Comparison of ENCODE assay signal across 20 mouse cellular contexts in genomic region chr6:37540113-37540512, GRCm38 (mm10). TPM values are rescaled to one million over a fixed set of nuclear protein-coding genes. Genes with fewer than 3 reads are reported as not detected.
DNase-seq lines count a peak whose midpoint lies in the region; ATAC-seq and TF ChIP-seq lines count a peak whose summit lies in the region.
"Had no signal": no experiment of that assay in that cellular context is flagged by ENCODE, and none has a peak within 500 bp of the region (broad histone marks: within the 10 kb centered on the region; RNA-seq: fewer than 3 reads in every experiment).

No protein-coding gene starts in this region.

- no peaks in the 10 kb centered on the region for H3K36me3 ChIP-seq in intestine, embryonic 16.5 days (ENCODE audit: control insufficient read depth, insufficient read depth, low read length)
- H3K36me3 ChIP-seq in kidney, adult 2 months (ENCODE audit: control insufficient read depth, insufficient read depth, low read length), result no peaks in the 10 kb centered on the region
- H3K36me3 ChIP-seq in liver, embryonic 14.5 days (replicated peaks; ENCODE audit: control insufficient read depth, insufficient read depth, low read depth), result no peaks in the 10 kb centered on the region
- H3K36me3 ChIP-seq: heart, embryonic 10.5 days; limb, embryonic 12.5 days; lung, embryonic 15.5 days; midbrain, embryonic 10.5 days; stomach, embryonic 15.5 days had no signal

- H3K4me2 ChIP-seq in intestine, embryonic 16.5 days (ENCODE audit: low read depth, low read length), result no peak overlapping the region
- no peak overlapping the region for H3K4me2 ChIP-seq in liver, embryonic 14.5 days (ENCODE audit: low read depth)
- H3K4me2 ChIP-seq: hindbrain, embryonic 14.5 days; limb, embryonic 12.5 days; lung, embryonic 15.5 days; stomach, embryonic 15.5 days had no signal

- TF ChIP-seq CTCF in kidney, adult 2 months (conservative IDR thresholded peaks at IDR 0.05; ENCODE audit: insufficient read depth, insufficient read length, low read depth, low read length), result no peak
- no peak for TF ChIP-seq CTCF in liver, embryonic 14.5 days (IDR thresholded peaks at IDR 0.05; ENCODE audit: low read depth)
- no peak for TF ChIP-seq CTCF in left cerebral cortex, adult 2 months (IDR thresholded peaks at IDR 0.05)

- DNase-seq in kidney, adult 2 months, result peak; percentile 90
- DNase-seq in kidney, postnatal 25 days, result peak; percentile 67 to 88
- DNase-seq in liver, embryonic 14.5 days (ENCODE audit: low read depth in 3 of 3, low spot score in 3 of 3), result peak in 1 of 3 experiments; percentile 20
- no peak for DNase-seq in left cerebral cortex, adult 2 months (ENCODE audit: extremely low spot score in 1 of 2, low spot score in 2 of 2)
- DNase-seq in embryo, embryonic 9.5 days (ENCODE audit: extremely low spot score), result no peak
- DNase-seq in right cerebral cortex, postnatal 10 days (ENCODE audit: low spot score in 2 of 2), result no peak
- DNase-seq: heart, postnatal 14 days; layer of hippocampus, adult 9-11 months had no signal

- peak; percentile 96 for ATAC-seq in intestine, embryonic 16.5 days
- ATAC-seq in liver, embryonic 14.5 days (ENCODE audit: insufficient read depth), result peak; percentile 63
- ATAC-seq: forebrain, embryonic 16.5 days had no signal

- no peak overlapping the region for H3K9ac ChIP-seq in intestine, embryonic 16.5 days (ENCODE audit: low read depth, low read length)
- no peak overlapping the region for H3K9ac ChIP-seq in liver, embryonic 14.5 days (replicated peaks)
- H3K9ac ChIP-seq: hindbrain, embryonic 14.5 days; limb, embryonic 12.5 days; lung, embryonic 15.5 days; stomach, embryonic 15.5 days had no signal

- no peaks in the 10 kb centered on the region for H3K27me3 ChIP-seq in intestine, embryonic 16.5 days (replicated peaks; ENCODE audit: control insufficient read depth, insufficient read depth, low read length)
- no peaks in the 10 kb centered on the region for H3K27me3 ChIP-seq in kidney, adult 2 months (replicated peaks; ENCODE audit: control insufficient read depth, insufficient read depth, low read length)
- H3K27me3 ChIP-seq in liver, embryonic 14.5 days (ENCODE audit: control insufficient read depth, insufficient read depth, low read length), result no peaks in the 10 kb centered on the region
- H3K27me3 ChIP-seq: limb, embryonic 12.5 days; lung, embryonic 15.5 days; stomach, embryonic 15.5 days had no signal

- H3K9me3 ChIP-seq in intestine, embryonic 16.5 days (ENCODE audit: control insufficient read depth, low read length), result no peaks in the 10 kb centered on the region
- H3K9me3 ChIP-seq in liver, embryonic 14.5 days (ENCODE audit: control insufficient read depth, low read length), result no peaks in the 10 kb centered on the region
- H3K9me3 ChIP-seq: heart, embryonic 10.5 days; limb, embryonic 12.5 days; lung, embryonic 15.5 days; midbrain, embryonic 10.5 days; stomach, embryonic 15.5 days had no signal

- TF ChIP-seq EP300 in liver, embryonic 14.5 days (IDR thresholded peaks at IDR 0.05; ENCODE audit: low read depth), result no peak

- no peak for TF ChIP-seq POLR2A in kidney, adult 2 months (IDR thresholded peaks at IDR 0.05; ENCODE audit: low read depth, low read length)

- peaks cover 5% of the 10 kb centered on the region; the same call in 1 of the 2 replicates for H3K4me1 ChIP-seq in intestine, embryonic 16.5 days (ENCODE audit: control insufficient read depth, insufficient read depth, low read length)
- H3K4me1 ChIP-seq in kidney, adult 2 months (ENCODE audit: control insufficient read depth, insufficient read depth, low read length), result peaks cover 18% of the 10 kb centered on the region
- H3K4me1 ChIP-seq in liver, embryonic 14.5 days (replicated peaks; ENCODE audit: control insufficient read depth in 2 of 2, insufficient read depth in 2 of 2, low read length in 1 of 2), result peaks cover 0 to 10% of the 10 kb centered on the region in 2 experiments; a peak in 1 of 4 replicates
- H3K4me1 ChIP-seq: limb, embryonic 12.5 days; lung, embryonic 15.5 days; midbrain, embryonic 10.5 days; stomach, embryonic 15.5 days had no signal

- H3K27ac ChIP-seq in intestine, embryonic 16.5 days (ENCODE audit: low read length), result no peak overlapping the region; the same call in 1 of the 2 replicates
- H3K27ac ChIP-seq in kidney, adult 2 months (ENCODE audit: insufficient read depth, low read depth, low read length), result peak overlapping the region; percentile 97; the same call in 1 of the 2 replicates
- no peak overlapping the region for H3K27ac ChIP-seq in liver, embryonic 14.5 days
- H3K27ac ChIP-seq in left cerebral cortex, adult 2 months, result no peak overlapping the region
- H3K27ac ChIP-seq: heart, embryonic 10.5 days; hindbrain, embryonic 14.5 days; limb, embryonic 12.5 days; lung, embryonic 15.5 days; macrophage; midbrain, embryonic 10.5 days; stomach, embryonic 15.5 days had no signal

- H3K4me3 ChIP-seq in intestine, embryonic 16.5 days (ENCODE audit: low read length), result no peak overlapping the region
- H3K4me3 ChIP-seq in kidney, adult 2 months (ENCODE audit: insufficient read depth, low read depth, low read length), result no peak overlapping the region
- no peak overlapping the region for H3K4me3 ChIP-seq in liver, embryonic 14.5 days (ENCODE audit: insufficient read depth in 1 of 2, low read depth in 2 of 2, low read length in 2 of 2)
- no peak overlapping the region for H3K4me3 ChIP-seq in left cerebral cortex, adult 2 months
- H3K4me3 ChIP-seq: heart, embryonic 10.5 days; limb, embryonic 12.5 days; lung, embryonic 15.5 days; midbrain, embryonic 10.5 days; stomach, embryonic 15.5 days had no signal

- 43% methylated on average over 3 of the region's 3 CpGs for WGBS in intestine, embryonic 16.5 days
- 41% methylated on average over 3 of the region's 3 CpGs for WGBS in kidney, adult 2 months
- 60% methylated on average over 3 of the region's 3 CpGs for WGBS in liver, embryonic 14.5 days (ENCODE audit: insufficient replicate concordance)

- intact Hi-C loops in left cerebral cortex, adult 2 months (cut with DNase I), result no loop called here

RNA-seq across cellular contexts. Expression of gene Akr1d1, which starts 10.1 kb away (rescaled TPM):
- polyA plus RNA-seq in intestine, embryonic 16.5 days (2015; fragmentation: Nextera tagmentation; extraction: Ambion mirVana), result 0.45 and 0.54 TPM in 2 replicates
- 18.7 and 19.1 TPM in 2 replicates for polyA plus RNA-seq in kidney, adult 2 months (2012; rRNA removed)
- polyA plus RNA-seq in liver, embryonic 14.5 days (2012; rRNA removed), result 1.4 and 1.7 TPM in 2 replicates
- 2.5 and 2.6 TPM in 2 replicates for polyA plus RNA-seq in liver, embryonic 14.5 days (2014; fragmentation: Nextera tagmentation; extraction: Ambion mirVana)
- total RNA-seq in left cerebral cortex, adult 2 months (2021), result not detected
- total RNA-seq: heart, postnatal 14 days; left cerebral cortex, adult 8-10 months had no signal
- polyA plus RNA-seq: brain, embryonic 14.5 days; embryonic facial prominence, embryonic 14.5 days; forebrain, embryonic 16.5 days; heart, embryonic 10.5 days; hindbrain, embryonic 14.5 days; limb, embryonic 12.5 days; lung, embryonic 15.5 days; macrophage; midbrain, embryonic 10.5 days had no signal

Comparison
In these comparisons a context has a peak if more than half of its experiments do, and no peak if none do; other contexts are left out.
1. DNase-seq: peak in kidney, adult 2 months (single experiment) and kidney, postnatal 25 days (2 of 2); none in left cerebral cortex, adult 2 months (0 of 2), embryo, embryonic 9.5 days (single experiment) and right cerebral cortex, postnatal 10 days (0 of 2).